Mouse (Mus musculus): ENCODE measurements at regions not wholly inside any gene's neighbourhood (a gene's known extent, or its start where the extent isn't known, plus 50 kb on each side); places are given as distances from the start of the nearest gene placed in this dataset.

DNA sequence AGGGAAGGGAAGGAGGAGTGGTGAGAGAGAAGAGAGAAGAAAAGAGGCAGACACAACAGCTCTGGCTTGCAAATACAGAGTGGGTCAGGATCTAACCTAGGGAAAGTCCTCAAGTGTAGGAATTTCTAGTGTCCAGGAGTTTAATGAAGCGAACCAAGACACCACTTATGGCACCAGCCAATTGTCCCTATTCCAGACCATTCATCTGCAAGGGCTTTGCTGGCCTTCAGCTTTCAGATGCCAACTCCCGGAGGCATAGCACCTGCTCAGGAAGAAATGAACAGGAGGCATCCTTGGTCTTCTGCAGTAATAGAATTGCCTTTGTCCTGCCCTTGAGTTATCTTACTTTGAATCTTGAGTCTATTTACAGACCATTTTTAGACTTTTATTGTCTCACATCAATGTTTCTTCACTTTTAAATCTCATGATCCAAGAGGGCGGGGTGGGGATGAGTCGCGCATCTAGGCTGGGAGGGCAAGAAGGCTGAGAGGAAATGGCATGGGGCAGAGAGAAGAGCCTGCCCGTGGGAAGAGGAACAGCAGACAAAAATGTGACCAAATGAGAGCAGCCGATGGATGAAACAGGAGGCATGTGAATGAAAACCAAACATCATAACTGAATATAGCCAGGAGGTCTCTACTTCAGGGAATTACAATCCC, 190.1 kb upstream of the Hmga2 start:
- DNase-seq (ENCODE audit: low spot score) = no peak

DNA sequence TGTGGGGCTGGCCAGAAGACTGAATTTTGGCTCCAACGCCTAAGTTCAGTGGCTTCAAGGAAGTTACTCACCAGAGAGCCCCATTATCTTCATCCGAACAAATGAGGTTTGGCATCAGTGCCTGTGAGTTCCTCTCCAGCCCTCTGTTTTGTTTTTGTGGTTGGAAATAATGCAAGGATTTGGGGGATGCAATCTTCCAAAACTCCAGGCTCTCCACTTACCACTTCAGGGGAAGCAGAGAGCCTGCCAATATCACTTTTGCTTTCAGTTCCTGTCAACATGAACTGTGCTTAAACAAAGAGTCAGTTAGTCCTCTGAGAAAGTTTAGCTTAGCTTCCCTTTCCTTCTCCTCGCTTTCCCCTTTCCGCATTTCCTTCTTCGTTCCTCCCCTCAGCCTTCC, 189.4 kb upstream of the Hmga2 start:
- DNase-seq (ENCODE audit: low spot score) = no peak

DNA sequence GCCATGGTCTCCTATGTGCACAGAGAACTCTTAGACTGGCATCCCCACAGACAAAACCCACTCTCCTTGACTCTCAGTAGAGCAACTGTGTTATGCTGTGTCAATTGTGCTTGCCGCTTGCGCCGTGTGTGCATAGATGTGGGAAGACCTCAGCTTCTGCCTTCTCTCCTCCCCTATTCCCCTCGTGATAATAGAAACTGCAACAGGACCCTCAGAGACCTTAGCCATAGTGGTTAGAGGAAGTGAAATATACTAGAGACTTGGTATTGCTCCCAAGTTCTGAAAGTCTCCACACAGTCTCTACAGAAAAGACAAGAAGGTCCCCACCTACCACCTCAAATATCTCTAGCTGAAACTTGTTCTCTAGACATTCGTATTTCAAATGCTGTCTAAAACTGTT, 188.2 kb upstream of the Hmga2 start:
- no peak for DNase-seq (ENCODE audit: low spot score)

DNA sequence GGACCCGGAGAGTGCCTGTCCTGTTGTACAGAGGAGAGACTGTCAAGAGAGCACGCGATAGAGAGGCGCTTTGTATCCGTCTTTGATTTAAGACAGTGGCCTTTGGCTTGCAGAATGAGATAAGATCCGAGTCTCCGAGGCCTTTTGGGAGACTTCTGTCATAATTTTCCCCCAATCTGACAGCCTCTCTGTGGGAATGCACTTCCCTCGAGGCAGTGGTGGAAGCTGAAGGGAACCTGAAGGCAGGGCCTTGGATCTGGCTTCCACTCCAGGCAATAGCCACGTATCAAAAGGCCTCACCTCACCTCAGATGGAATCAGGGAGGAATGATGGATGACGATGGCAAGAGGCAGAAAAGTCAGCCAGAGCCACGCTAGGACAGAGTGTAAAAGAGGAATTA, 187.1 kb upstream of the Hmga2 start:
- no peak for DNase-seq (ENCODE audit: low spot score)

DNA sequence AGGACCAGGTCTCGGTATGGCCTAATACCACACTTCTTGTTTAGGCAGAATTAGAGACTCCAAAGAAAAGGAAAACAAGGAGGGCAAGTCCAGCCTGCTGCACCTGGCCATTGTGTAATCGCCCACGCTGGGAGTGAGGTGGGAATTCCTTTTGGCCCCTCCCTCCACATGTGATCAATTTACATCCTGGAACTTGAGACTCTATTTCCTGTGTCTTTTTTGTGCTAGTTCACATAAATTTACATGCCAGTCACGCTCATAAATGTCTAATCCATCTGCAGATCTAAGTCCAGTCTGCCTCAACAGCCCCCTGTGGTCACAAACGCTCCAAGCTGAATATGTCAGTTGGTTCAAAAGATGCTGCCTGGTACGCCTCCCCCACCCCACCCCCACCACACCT, 184.2 kb upstream of the Hmga2 start:
- DNase-seq (ENCODE audit: low spot score) = no peak

DNA sequence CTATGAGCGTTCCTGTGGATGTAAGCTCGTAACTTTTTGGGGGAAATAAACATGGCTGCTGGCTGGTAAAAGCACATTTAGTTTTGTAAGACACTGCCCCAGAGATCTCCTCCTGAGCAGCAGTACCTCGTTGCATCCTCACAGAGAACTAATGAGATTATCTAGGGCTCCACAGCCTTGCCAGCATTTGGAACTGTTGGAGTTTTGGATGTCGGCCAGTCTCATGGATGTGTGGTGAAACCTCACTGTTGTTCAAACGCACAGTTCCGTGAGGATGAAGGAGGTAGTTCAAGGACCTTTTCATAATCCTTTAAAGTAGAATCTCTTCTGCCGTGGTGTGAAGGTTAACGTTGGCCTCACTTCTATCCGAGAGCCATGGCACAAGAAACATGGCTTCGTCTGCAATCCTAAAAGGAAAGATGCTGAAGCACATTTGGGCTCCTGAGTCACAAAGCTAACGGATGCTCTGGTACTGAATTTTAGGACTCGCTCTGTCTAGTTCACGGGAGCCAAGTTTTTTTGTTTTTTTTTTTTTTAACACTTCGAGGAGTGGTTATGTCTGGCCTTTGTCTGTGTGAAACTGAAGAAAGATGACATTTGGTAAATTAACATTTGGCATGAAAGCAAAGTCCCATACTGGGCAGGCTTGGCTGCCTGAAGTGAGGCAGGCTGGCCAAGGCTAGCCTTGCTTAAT, 179.1 kb upstream of the Hmga2 start:
- no peak for DNase-seq (ENCODE audit: low spot score)

DNA sequence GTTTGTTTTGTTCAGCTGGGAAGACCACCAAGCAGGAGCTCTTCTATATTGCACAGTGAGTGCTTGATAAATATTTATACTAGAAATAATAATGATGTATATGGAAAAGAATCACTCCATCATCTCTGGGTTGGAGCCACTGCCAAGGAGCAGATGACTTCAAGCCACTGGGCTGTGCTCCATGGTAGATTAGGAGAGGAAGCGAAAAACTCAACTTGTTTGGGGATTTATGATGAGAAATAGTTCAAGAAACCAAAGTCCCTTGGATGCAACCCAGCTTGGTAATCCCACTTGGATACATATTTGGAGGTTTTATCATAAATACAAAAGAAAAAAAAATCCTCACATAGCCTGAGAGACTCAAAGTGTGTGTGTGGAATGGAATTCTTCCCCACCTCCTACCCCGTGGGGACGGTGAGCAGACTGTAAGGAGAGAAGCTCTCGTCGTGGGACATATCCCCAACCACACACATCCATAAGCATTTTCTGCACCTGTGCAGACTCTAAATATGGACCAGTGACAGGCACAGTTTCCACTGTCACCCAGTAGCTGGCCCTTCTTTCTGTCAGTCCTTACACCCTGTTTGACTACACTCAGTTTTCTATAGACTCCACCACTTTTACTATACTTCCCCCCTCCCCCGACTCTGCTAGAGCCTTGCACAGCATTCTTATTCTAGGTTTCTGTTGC, 176.4 kb upstream of the Hmga2 start:
- no peak for DNase-seq (ENCODE audit: low spot score)

DNA sequence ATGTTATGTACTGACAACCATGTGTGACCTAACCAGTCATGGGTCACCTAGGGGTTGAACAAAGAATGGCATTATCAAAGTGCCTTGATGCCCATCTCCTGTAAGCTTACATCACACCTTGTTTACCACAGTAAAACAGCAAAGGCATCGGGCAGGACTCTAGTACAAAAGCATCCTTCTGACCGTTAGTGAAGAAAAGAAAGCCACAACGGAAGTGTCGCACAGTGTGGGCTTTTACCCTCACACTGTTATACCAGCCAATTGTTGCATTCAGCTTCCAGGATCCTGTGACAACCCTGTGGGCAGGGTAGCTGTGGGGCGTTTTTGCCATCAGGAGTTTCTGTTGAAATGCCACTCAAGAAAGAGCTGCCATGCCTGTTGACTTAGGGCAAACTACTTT, 175.6 kb upstream of the Hmga2 start:
- DNase-seq (ENCODE audit: low spot score) = no peak

DNA sequence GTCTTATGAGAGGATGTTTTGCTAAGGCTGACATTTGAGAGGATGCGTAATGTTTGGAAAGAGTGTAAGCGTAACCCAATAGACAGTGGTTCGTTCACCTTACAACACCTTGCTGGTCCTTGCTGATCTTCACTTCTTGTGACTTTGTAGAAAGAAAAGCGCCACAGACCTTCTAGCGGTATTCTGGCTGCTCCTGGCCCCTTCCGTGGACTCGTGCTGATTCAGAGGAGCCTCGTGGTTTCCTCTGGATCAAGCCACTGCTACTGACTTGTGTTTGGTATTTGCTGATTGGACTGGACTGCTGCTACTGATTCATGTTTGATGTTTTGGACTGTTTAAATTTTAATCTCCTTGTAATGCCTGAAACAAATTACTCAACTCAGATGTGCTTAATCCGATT, 174.1 kb upstream of the Hmga2 start:
- no peak for DNase-seq (ENCODE audit: low spot score)

DNA sequence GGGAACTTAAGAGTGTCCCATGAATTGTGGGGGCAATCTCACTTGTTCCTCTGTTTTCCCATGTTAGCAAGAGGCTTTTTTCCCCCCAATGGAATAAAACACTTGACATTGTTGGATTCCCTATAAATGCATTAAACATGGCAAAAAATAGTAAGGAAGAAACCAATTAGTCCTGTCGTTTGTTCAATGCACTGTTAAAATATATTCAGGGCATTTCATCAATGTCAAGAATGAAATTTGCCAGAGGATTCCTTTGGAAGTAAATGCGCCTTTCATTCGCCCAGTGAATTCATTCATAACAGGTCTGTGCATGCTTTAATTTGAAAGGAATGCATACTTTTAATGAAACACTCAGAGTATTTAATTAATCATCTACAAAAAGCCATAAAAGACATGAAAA, 172.5 kb upstream of the Hmga2 start:
- no peak for DNase-seq (ENCODE audit: low spot score)

DNA sequence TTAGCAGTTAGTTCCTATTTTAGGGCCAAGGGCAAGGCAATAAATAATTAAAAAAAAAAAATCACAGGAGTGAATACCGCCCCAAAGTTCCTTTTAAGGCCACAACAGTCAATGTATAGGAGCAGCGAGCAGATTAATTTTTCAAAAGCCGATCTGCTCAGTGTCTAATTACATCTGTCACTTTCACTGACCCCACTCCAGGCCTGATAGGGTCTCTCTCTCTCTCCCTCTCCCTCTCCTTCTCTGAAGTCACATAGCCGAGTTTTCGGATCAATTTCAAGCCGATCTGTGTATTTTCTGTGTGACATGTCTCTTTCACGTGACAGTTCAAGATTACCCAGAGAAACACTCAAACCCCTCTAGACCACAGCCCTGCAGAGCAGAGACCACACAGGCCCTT, 171.8 kb upstream of the Hmga2 start:
- no peak for DNase-seq (ENCODE audit: low spot score)

DNA sequence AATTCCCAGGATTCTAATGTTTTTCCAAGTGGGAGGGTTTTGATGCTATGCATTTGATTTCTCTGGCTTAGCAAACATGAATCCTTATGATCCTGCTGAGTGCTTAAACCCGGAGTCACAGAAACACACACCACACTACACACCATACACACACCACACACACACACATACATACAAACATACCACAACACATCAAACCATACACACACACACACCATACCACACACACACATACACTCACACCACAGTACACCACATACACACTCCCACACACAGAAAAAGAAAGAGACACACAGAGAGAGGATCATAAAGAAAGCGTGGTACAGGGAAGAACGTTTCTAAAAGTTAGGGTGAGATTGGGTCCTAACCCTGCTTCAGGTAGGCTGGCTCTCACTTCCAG, 171.1 kb upstream of the Hmga2 start:
- no peak for DNase-seq (ENCODE audit: low spot score)

DNA sequence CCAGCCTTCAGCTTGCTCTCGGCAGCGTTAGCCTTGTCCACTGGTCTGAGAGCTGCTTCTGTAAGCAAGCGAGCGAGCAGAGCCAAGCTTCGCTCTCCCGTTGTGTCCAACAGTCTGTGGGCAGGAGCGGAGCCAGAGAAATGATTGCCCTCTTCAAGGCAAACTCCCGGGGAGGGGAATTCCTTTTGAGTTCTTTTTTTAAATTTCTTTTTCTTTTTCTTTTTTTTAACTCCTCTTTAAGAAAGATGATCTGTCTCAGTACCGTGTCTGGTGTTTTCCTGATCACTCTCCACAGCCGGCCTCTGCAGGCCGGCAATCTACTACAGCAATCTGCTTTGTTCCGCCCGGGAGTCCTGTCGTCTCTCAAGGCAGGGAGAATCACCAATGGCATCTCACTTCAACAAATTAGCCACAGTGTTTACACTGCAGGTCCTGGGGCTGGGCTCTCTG, 170.6 kb upstream of the Hmga2 start:
- no peak for DNase-seq (ENCODE audit: low spot score)

DNA sequence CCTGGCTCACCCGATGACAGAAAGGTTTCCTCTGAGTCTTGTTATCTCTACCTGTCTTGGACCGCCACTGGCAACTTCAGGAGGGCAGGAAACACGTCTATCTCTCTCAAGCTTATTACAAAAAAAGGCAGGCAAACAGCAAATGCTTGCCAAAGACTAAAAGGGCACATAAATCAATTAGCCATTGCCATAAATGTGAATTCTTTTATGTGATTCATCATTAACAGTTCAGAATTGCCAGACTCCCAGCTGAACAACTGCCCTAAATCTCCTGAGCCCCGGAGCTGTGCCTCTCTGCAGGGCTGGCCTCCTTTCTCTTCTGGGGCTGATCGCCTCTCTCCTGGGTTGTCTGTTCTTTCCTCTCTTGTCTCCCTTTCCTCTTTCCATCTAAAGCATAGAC, 164.6 kb upstream of the Hmga2 start:
- DNase-seq (ENCODE audit: low spot score) = no peak

DNA sequence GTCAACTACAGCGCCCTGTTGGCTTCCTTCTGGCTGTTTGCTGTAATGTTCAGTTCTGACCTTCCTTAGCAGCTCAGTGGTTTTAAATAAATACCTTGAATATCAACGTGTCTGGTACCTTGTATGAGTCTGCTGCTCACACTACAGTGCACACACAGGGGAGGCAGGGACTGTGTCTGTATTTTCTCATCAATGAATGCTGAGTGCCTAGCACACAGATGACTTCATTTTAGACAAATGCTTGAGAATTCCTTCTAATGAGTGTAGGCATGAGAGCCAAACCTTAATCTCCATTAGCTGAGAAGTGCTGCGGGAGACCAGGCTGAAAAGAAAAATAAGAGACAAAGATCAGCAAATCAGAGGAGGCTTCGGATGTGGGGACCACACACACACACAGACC, 162.0 kb upstream of the Hmga2 start:
- DNase-seq (ENCODE audit: low spot score) = no peak

DNA sequence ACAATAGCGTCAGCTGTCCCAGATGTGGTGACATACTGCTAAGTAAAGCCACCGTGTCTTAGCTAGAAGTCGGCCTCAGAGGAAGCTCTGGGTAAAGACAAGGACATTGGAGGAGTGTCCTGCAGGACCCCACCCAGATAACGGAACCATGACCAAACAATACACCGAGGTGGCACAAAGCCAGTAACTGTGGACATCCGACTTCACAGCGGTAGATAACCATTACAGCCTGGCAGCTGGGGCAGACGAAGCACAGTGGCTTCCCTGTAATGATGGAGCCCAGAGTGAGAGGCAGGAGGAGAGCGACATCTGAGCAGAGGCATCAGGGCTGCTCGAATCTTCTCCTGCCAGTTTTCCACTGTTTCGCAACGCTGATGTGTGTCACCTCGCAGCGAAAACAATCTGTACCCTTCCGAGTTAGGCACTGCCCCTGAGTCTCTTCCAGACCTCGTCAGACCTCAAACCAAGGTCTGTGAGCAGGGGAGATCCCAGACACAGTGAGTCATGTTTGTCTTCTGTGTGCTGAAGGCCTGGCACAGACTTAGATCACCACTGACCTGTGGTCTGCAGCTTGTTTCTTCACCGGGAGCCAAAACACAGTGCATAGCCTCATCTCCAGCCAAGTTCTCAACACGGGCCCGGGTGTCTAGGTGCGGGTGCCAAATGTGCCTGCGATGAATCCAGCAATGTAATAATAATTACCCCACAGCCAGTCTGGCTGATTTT, 159.7 kb upstream of the Hmga2 start:
- DNase-seq (ENCODE audit: low spot score) = peak; percentile 69

DNA sequence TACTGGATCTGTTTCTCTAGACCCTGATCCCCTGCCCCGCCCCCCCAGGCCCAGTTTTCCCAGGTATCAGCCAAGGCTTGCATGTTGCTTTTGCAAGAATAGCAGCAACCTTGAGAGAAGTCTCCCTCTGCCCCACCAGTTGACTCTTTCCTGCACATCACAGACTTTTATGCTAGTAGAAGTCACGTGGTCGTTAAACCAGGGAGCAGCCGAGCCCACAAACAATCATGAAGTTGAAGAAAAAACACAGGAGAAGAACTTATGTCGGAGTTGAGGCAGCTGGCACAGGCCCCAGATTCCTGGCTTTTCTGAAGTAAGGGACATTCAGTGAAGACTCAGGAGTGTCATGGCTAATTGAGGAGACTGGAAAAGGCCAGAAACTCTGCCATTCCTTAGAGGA, 158.9 kb upstream of the Hmga2 start:
- no peak for DNase-seq (ENCODE audit: low spot score)

DNA sequence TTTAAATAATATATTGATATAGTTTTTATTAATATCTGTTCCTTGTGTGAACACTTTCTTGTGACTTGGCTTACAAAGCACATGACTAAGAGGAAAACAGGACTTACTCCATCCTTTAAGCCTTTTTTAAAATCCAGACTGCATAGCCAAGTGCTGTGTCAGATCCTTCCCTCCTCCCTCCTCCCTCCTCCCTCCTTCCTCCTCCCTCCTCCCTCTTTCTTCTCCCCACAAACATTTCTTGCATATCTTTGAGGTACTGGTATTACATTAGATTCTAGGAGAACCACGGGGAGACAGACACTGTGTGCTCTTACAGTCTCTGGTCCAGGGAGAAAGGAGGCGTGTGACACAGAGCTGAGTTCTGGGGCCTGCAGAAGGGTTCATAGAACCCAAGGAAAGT, 155.8 kb upstream of the Hmga2 start:
- no peak for DNase-seq (ENCODE audit: low spot score)

DNA sequence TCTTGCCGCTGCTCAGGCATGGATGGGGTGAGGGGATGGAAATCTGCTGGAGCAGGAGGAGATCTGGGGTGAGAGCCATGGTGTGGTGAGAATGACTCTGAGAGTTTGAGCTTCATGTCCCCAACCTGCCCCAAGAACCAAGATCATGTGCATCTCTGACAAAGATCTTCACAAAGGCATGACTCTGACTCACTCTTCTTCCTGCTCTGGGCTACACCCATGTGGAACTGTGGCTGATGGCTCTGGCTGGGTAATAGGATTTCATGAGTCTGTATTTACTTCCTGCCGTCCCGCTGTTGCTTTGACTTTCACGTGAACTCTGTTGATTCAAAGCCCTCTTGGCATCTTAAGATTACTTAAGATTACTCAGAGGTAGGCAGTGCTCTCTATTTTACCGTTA, 151.8 kb upstream of the Hmga2 start:
- no peak for DNase-seq (ENCODE audit: low spot score)

DNA sequence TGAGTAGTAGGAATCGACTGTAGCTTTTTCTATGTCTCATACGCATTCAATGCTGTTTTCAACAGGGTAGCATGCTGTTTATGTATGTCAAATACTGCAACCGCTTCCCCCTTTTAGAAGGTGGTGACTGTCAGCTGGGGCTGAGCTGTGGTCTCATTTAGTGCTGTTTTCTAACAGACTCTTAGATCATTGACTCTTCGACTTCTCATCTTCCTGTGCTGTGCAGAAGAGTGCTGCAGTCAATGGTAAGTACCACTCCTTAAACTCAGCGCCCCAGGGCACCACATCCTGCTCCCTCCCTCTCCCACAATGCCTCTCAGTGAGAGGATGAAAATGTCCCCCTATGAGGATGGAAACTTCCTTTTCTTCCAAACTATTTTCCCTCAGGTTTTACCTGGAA, 149.2 kb upstream of the Hmga2 start:
- DNase-seq (ENCODE audit: low spot score) = no peak

DNA sequence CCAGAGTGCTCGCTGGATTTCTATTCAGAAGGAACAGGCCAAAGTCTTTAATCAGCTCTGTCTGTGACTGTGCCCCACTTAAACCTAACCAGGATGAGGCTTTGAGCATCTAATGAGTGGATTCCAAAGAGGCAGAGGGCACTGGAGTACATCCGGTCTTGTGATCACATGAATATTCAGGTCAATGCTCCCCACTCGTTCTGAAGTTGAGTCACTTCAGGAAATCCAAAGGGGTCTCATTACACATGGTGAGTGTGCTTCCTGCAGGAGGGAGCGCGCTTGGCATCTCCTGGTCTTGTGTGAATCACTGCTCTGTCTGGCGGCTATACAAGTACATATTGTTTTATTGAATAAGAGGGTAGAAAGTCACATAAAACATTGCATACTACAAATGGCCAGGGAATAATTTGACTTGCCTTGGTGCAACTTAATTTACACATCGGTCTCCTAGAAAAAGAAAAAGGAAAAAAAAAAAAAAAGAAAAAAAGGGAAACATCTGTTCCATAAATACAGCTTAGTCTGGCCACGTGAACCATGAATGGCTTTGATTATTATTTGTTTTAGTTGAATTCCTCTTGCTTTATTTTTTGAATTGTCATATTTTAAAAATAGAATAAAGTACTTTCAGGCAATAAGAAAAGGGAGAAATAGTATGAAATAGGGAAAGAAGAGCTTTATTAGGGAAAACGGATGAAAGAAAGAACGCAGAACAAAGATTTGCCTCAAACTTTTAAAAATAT, 148.1 kb upstream of the Hmga2 start:
- DNase-seq (ENCODE audit: low spot score) = no peak

Measured in gastrocnemius, adult 18-20 months (tissue).